Mouse (Mus musculus) thymus, adult 2 months (tissue): ENCODE data around the gene Fkbpl. TPM values are rescaled to one million over a fixed set of nuclear protein-coding genes. Genes with fewer than 3 reads are reported as not detected.
A peak's percentile ranks its signal among the peaks of the same experiment; 100 is the strongest.

Experiments used
- DNase-seq: peaks from one replicate; pipeline ENCODE4 v3.0.0; 2021
- H3K27ac ChIP-seq: fragments of 200-500 bp; 2 replicates; pipeline ENCODE4 v1.5.1; 2012; ENCODE audit warnings: low read length, control low read depth; ENCODE audit not compliant: control insufficient read depth, insufficient read depth
- H3K27me3 ChIP-seq: fragments of 200-500 bp; 2 replicates; pipeline ENCODE4 v1.6.1; 2012; ENCODE audit warnings: mild to moderate bottlenecking, low read length, moderate library complexity, mixed read lengths; ENCODE audit not compliant: control insufficient read depth, insufficient read depth
- H3K36me3 ChIP-seq: fragments of 200-500 bp; 2 replicates; pipeline ENCODE4 v1.6.1; 2012; ENCODE audit warnings: mild to moderate bottlenecking, low read length, moderate library complexity; ENCODE audit not compliant: control insufficient read depth, insufficient read depth
- H3K4me1 ChIP-seq: fragments of 200-500 bp; replicated peaks from 2 replicates; pipeline ENCODE4 v1.6.1; 2012; ENCODE audit warnings: low read length; ENCODE audit not compliant: control insufficient read depth, insufficient read depth
- H3K4me3 ChIP-seq: fragments of 200-500 bp; 2 replicates; pipeline ENCODE4 v1.5.1; 2012; ENCODE audit warnings: mild to moderate bottlenecking, low read length, control low read depth, moderate library complexity; ENCODE audit not compliant: control insufficient read depth, insufficient read depth
- CTCF ChIP-seq: fragments of 200-500 bp; IDR thresholded peaks from 2 replicates; pipeline ENCODE4 v1.5.1; 2012; ENCODE audit warnings: mild to moderate bottlenecking, control low read depth, low read length, moderate library complexity, borderline replicate concordance; ENCODE audit not compliant: control insufficient read depth, poor library complexity, insufficient read depth; ENCODE audit errors: extremely low read depth
- POLR2A ChIP-seq: fragments of 200-500 bp; IDR thresholded peaks from 2 replicates; pipeline ENCODE4 v1.6.1; 2012; ENCODE audit warnings: mild to moderate bottlenecking, low read length, control low read depth, moderate library complexity; ENCODE audit not compliant: control insufficient read depth, poor library complexity, insufficient read depth; ENCODE audit errors: extremely low read depth
- WGBS: fragments of 180-500 bp; shearing (Covaris S2); methylation state at CpG from one replicate; pipeline ENCODE4 v1.1.7; 2018; 5-methylcytosine and 5-hydroxymethylcytosine counted together
- polyA plus RNA-seq: library from polyadenylated mRNA; depleted of rRNA; stranded (reverse); fragments of >200 nt; gene quantifications from 2 replicates; pipeline ENCODE4 v1.2.3, GENCODE M21; 2012

Fkbpl gene
- polyA plus RNA-seq, 1 experiment, result 3.4 TPM

DNA sequence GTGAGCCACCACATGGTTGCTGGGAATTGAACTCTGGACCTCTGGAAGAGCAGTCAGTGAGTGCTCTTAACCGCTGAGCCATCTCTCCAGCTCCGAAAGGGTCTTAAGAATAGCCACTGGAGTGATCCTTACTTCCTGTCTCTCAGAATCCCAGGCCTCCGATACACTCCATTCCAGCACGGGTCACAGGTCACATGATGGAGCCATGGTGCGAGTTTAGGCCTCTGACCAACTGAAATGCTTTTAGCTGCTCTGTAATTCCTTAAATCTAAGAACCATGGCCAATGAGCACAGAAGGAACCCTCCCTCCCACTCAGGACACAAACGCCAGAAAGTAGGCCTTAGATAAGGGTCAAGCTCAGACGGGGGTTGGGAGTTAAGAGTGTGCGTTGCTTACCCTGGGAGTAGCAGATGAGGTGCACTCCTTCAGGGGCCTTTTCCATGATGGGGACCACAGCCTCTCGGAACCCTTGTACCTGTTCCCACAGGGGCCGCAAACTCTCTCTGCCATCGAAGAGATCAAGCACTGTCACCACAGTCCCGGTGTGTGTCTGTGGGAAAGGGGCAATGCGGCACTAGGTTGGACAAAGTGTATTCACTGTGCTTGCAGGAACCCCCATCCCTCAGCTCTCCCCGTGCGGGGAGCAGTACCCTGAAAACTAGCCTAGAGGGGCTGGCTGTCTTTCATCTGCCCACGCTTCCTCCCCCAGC is 18.3 kb upstream of the Fkbpl start:
- no peak for DNase-seq

DNA sequence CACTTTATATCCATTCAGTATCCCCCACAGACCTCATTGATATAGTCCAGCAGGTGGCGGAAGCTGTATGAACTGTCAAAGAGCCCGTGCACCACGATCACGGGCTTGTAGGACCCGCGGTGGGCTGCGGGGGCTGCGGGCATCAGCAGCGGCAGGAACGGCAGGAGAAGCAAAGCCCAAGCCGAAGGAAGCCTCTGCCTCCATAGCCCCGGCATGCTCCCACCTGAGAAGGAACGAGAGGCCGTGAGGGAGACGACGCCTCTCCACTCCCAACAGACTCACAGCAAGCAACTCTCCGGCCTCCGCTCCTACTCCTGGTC is 17.8 kb upstream of the Fkbpl start:
- under 1% methylated on average over 18 of the region's 18 CpGs for WGBS
- H3K4me3 ChIP-seq, result peak overlapping the region; percentile 89
- peak; percentile 58 for DNase-seq
- peaks cover 13% of the 10 kb centered on the region for H3K36me3 ChIP-seq
- H3K27me3 ChIP-seq, result no peaks in the 10 kb centered on the region
- TF ChIP-seq POLR2A (no peak), CTCF (0 out of 2 replicates have a peak, but pooled peaks have one; percentile 64)
- H3K4me1 ChIP-seq, result peaks cover 27% of the 10 kb centered on the region
- H3K27ac ChIP-seq, result peak overlapping the region; percentile 89

More for the DNA sequence above, 18.3 kb upstream of the Fkbpl start:
- WGBS, result 72% methylated on average over 16 of the region's 16 CpGs
- H3K27ac ChIP-seq, result peak overlapping the region; percentile 89; the same call in 1 of the 2 replicates
- H3K27me3 ChIP-seq, result no peaks in the 10 kb centered on the region
- peaks cover 23% of the 10 kb centered on the region for H3K4me1 ChIP-seq
- H3K36me3 ChIP-seq, result peaks cover 17% of the 10 kb centered on the region
- peak overlapping the region; percentile 89 for H3K4me3 ChIP-seq
- TF ChIP-seq CTCF (no peak), POLR2A (no peak)

DNA sequence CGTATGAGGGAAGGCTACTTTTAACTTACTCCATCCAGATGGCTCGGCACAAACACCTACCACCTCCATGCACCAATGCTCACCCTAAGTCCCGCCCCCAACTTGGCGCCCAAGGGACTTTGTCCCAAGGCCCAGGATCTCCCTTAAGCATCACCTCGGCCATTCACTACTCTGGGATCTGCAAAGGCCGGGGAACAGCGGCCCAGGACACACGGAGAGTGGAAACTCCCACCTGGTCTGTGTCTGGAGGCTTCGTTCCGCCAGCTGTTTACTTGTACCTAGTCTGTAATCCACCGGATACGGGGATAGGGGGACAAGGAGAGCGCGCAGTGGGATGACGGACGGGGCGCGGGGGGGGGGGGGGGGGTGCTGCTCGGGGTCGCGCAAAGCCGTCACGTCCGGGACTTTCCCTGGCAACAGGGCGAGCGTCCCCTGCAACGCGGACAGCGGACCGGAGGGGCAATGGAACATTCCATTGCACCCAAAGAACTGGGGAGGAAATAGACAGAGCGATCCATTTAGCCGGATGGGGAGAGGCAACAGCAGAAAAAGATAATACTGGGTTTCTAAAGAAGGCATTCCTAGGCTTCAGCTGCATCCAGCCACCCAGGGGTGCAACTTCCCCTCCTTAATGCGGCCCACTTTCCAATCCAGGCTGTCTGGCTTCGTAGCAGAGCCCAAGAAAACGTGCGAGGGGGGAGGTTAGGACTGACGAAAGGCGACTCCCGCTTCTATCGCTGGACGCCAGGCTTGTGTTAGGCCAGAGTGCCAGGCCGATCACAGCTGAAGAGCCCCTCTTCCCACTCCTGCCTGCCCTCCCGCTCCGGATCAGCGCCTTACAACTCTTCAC is 17.2 kb upstream of the Fkbpl start:
- peak overlapping the region; percentile 91 for H3K27ac ChIP-seq
- DNase-seq, result peak; percentile 80
- no peak for TF ChIP-seq CTCF
- H3K36me3 ChIP-seq, result peaks cover 7% of the 10 kb centered on the region
- H3K4me3 ChIP-seq, result peak overlapping the region; percentile 89
- no peaks in the 10 kb centered on the region for H3K27me3 ChIP-seq
- under 1% methylated on average over 45 of the region's 45 CpGs for WGBS
- H3K4me1 ChIP-seq, result peaks cover 32% of the 10 kb centered on the region

DNA sequence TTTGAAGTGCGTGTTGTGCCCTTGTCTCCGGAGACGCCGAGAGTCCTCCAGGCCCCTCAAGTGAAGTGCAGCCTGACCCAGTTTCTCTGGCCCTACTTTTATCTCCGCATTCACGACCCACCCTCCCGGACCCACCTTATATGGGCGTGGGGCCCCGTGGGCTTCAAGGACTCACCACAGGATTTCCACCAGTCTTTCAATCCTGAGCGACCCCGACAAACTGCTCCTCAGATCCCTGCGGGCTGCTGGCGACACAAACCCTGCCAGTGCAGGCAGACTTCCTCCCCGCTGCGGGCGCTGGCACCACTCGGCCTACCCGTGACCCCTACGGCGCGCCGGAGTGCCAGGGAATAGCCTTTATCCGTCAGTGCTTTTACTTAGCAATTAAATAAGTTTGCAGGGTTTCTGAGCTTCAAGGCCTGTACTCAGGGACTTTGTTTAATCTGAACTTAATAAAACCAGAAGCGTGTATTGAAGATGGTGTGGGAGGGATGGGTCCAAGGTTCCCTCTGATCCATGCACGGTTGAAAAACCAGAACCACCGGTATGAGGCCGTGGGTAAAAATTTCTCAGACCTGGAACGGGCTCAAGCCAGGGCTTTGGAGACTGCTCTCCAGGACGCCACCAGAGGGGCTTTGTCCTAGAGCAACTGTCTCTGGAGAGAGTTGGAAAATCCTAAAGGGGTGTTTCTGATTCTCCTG is 16.5 kb upstream of the Fkbpl start, which contains the start of gene Ppt2:
Gene Ppt2 (minus strand): TSS at position 568 of the 701 bp plus-strand sequence.
- H3K4me3 ChIP-seq, result peak within 1 kb of the TSS; percentile 97
- H3K36me3 ChIP-seq, result no peaks in the 10 kb centered on the region; the same call in 1 of the 2 replicates
- WGBS, result 6% methylated on average over 29 of the region's 29 CpGs
- TF ChIP-seq CTCF (no peak), POLR2A (peak; percentile 38; the same call in 1 of the 2 replicates)
- H3K27me3 ChIP-seq, result no peaks in the 10 kb centered on the region
- peak within 1 kb of the TSS; percentile 91 for H3K27ac ChIP-seq
- peaks cover 35% of the 10 kb centered on the region for H3K4me1 ChIP-seq
- DNase-seq, result peak; percentile 69

DNA sequence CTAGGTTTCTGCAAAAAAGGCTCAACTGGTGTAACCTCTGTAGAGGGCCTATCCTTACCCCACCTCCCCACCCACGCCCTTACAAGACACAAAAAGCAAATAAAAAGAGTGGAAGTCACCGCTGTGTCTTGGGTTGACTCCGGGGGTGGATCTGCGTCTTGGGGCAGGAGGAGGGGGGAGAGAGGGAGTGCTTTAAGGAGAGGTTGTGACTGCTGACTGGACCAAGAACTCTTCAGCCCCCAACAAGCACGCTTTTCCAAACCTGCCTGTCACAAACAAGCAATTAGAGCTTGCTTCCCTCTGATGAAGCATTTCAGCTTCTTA is 16.0 kb upstream of the Fkbpl start:
- Histone ChIP-seq H3K36me3 (no peaks in the 10 kb centered on the region; the same call in 1 of the 2 replicates), H3K4me3 (peak overlapping the region; percentile 89), H3K4me1 (peaks cover 39% of the 10 kb centered on the region), H3K27ac (peak overlapping the region; percentile 91), H3K27me3 (no peaks in the 10 kb centered on the region)
- 19% methylated on average over 5 of the region's 5 CpGs for WGBS
- no peak for TF ChIP-seq POLR2A
- TF ChIP-seq CTCF, result no peak
- DNase-seq, result peak; percentile 58

DNA sequence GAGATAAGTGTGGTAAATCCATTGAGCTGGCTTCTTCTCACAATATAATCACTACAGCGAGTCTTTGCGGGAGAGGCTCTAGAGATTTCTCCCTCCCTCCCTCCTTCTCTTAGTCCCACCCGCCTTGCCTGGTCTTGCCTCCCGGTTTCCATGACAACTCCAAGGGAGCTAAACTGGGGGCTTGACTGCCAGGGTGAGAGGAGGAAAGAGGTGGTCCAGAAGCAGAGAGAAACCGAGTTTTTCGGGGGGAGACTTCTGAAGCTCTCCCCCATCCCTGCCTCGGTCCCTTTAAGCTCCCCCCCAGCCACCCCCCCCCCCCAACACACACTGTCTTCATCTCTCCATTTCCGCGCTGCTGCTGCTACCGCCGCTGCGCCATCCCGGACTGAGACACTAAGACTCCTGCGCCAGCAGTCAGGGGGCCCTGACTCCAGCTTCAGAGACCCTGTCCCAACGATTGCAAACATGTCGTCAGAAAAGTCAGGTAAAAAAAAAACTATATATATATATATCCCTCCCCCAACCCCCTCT is 15.3 kb upstream of the Fkbpl start, which contains the start of gene Prrt1:
Gene Prrt1 (plus strand): TSS at position 313 of the 531 bp plus-strand sequence.
- Histone ChIP-seq H3K4me3 (peak within 1 kb of the TSS; percentile 97), H3K27ac (peak within 1 kb of the TSS; percentile 95), H3K36me3 (no peaks in the 10 kb centered on the region), H3K4me1 (peaks cover 40% of the 10 kb centered on the region), H3K27me3 (no peaks in the 10 kb centered on the region)
- DNase-seq, result peak; percentile 51
- WGBS, result 6% methylated on average over 16 of the region's 16 CpGs
- peak; percentile 54; the same call in 1 of the 2 replicates for TF ChIP-seq POLR2A
- no peak for TF ChIP-seq CTCF
